Mouse (Mus musculus): Measurements from ENCODE around the gene Pqbp1.
A peak's percentile ranks its signal among the peaks of the same experiment; 100 is the strongest.

GRCm38 (mm10) chrX:7859191-7859753 lies 39.8 kb downstream of the Pqbp1 start:
- no peak for TF ChIP-seq POLR2AphosphoS2 (IDR thresholded peaks at IDR 0.05; ENCODE audit: low read depth, low read length)
- no peak for TF ChIP-seq POLR2A (IDR thresholded peaks at IDR 0.05; ENCODE audit: low read depth, low read length)
- TF ChIP-seq CTCF (conservative IDR thresholded peaks at IDR 0.05 in 1 of 2, IDR thresholded peaks at IDR 0.05 in 1 of 2; ENCODE audit: low read depth in 2 of 2, low read length in 2 of 2): no peak
- no peak for TF ChIP-seq ZMIZ1 (IDR thresholded peaks at IDR 0.05; ENCODE audit: low read depth, low read length)
- TF ChIP-seq MAX (IDR thresholded peaks at IDR 0.05; ENCODE audit: low read length): no peak
- no peak for TF ChIP-seq CHD1 (IDR thresholded peaks at IDR 0.05; ENCODE audit: low read depth, low read length)
- peak; percentile 49 for TF ChIP-seq ETS1 (conservative IDR thresholded peaks at IDR 0.05; ENCODE audit: low read depth, low read length)
- TF ChIP-seq PAX5 (IDR thresholded peaks at IDR 0.05; ENCODE audit: low read length): no peak
- TF ChIP-seq GABPA (IDR thresholded peaks at IDR 0.05; ENCODE audit: insufficient replicate concordance, low read depth, low read length): no peak
- TF ChIP-seq NELFE (IDR thresholded peaks at IDR 0.05; ENCODE audit: low read depth, low read length): no peak
- TF ChIP-seq EP300 (IDR thresholded peaks at IDR 0.05; ENCODE audit: low read length): 0 out of 2 replicates have a peak, but pooled peaks have one; percentile 9
- no peak for TF ChIP-seq MAZ (IDR thresholded peaks at IDR 0.05; ENCODE audit: low read depth, low read length)

All from CH12.LX (cell line).